Mouse (Mus musculus) heart, embryonic 16.5 days (tissue): ENCODE results near the gene Sh3d21. TPM values are rescaled to one million over a fixed set of nuclear protein-coding genes. Genes with fewer than 3 reads are reported as not detected.

Experiments used
- ATAC-seq: fragments of 200-750 bp; cut with Nextera tagmentation; replicated peaks from 2 replicates; pipeline ENCODE4 v1.8.0; 2017; ENCODE audit warnings: moderate number of reproducible peaks; ENCODE audit not compliant: insufficient read depth, low FRiP score; ENCODE audit errors: extremely low read depth
- H3K27ac ChIP-seq: fragments of 300-500 bp; sonication (generic); 2 replicates; pipeline ENCODE4 v1.5.1; 2014; ENCODE audit warnings: mild to moderate bottlenecking, low read length, control low read depth, moderate library complexity
- H3K27me3 ChIP-seq: fragments of 300-500 bp; sonication (generic); 2 replicates; pipeline ENCODE4 v1.6.1; 2014; ENCODE audit warnings: low read length, mixed read lengths; ENCODE audit not compliant: control insufficient read depth, insufficient read depth
- H3K36me3 ChIP-seq: fragments of 300-500 bp; sonication (generic); 2 replicates; pipeline ENCODE4 v1.6.1; 2014; ENCODE audit not compliant: control insufficient read depth, insufficient read depth
- H3K4me1 ChIP-seq: fragments of 300-500 bp; sonication (generic); 2 replicates; pipeline ENCODE4 v1.6.1; 2014; ENCODE audit warnings: low read length, mixed read lengths; ENCODE audit not compliant: control insufficient read depth, insufficient read depth
- H3K4me2 ChIP-seq: fragments of 300-500 bp; sonication (generic); 2 replicates; pipeline ENCODE4 v1.6.1; 2014; ENCODE audit warnings: low read depth, mild to moderate bottlenecking, control low read depth, low read length
- H3K4me3 ChIP-seq: fragments of 300-500 bp; sonication (generic); 2 replicates; pipeline ENCODE4 v1.5.1; 2014; ENCODE audit warnings: mild to moderate bottlenecking, control low read depth, low read length
- H3K9ac ChIP-seq: fragments of 300-500 bp; sonication (generic); 2 replicates; pipeline ENCODE4 v1.6.1; 2014; ENCODE audit warnings: low read length, control low read depth
- H3K9me3 ChIP-seq: fragments of 300-500 bp; sonication (generic); replicated peaks from 2 replicates; pipeline ENCODE4 v1.6.1; 2016; ENCODE audit warnings: low read length; ENCODE audit not compliant: control insufficient read depth
- WGBS: fragments of 180-500 bp; shearing (Covaris S2); extraction: QIAGEN DNeasy Blood & Tissue Kit; methylation state at CpG from one replicate; pipeline ENCODE4 v1.1.7; 2014; 5-methylcytosine and 5-hydroxymethylcytosine counted together
- polyA plus RNA-seq: library from polyadenylated mRNA; unstranded; fragments of >200 nt; fragmentation: Nextera tagmentation; extraction: Ambion mirVana; gene quantifications from 2 replicates; pipeline ENCODE4 v1.2.1, GENCODE M21; 2015

Gene Sh3d21
- polyA plus RNA-seq, 1 experiment from 2014 or later: 2.7 TPM

DNA sequence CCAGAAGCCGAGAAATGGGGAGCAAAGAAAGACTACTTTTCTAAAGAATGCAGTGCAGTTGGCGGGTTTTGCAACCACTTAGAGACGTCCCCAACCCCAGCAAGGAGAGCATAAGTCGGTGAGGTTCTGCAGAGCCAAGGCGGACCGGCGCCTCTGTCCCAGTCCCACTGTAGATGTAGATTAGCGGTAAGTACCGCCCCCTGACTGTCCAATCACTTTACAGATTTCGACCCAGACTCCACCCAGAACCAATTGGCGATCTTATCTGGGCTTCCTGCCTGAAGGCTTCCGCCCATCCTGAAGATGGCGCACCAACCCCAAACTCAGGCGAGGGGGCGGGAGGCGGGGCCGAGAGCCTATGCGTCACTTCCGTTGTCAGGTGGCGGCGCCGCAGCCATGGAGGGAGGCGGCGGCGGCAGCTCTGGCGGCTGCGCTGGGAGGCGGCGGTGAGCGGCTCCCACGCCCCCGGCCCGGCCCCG, 59.7 kb downstream of the Sh3d21 start, which contains the start of gene Stk40:
Gene Stk40, plus strand, starts transcription at position 368 of the 479 bp plus-strand sequence.
- ATAC-seq: peak; percentile 95
- Histone ChIP-seq H3K9ac (peak within 1 kb of the TSS; percentile 93), H3K4me1 (peaks cover 55% of the 10 kb centered on the region), H3K4me3 (peak within 1 kb of the TSS; percentile 91), H3K36me3 (no peaks in the 10 kb centered on the region), H3K9me3 (no peaks in the 10 kb centered on the region), H3K27me3 (no peaks in the 10 kb centered on the region), H3K27ac (peak within 1 kb of the TSS; percentile 92), H3K4me2 (peak within 1 kb of the TSS; percentile 97)
- under 1% methylated on average over 33 of the region's 34 CpGs for WGBS

DNA sequence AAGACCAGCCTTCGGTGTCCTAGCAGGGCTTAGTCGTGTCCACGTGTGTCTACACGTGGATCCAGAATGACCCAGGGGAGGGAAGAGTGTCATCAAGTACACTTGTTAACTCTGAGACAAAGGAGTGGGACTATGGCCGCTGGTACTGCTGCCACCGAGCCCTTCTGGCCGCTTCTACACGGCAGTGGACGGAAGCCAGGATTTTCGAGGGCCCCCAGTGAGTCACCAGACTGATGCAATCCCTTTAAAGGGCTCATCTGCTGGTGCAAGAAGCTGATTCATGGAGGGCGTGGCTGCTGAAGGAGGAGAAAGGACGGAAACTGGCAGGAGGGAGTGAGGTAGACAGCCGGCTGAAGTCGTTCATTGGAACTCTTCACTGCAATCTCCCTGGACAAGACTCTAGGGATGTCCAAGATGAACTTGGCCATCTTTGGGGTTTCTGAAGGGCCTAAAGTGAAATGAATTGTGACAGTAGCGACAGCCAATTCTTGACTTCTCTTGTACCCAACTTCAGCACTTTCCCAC, 60.2 kb downstream of the Sh3d21 start:
- peak overlapping the region; percentile 92 for H3K27ac ChIP-seq
- peak overlapping the region; percentile 58 for H3K9ac ChIP-seq
- no peaks in the 10 kb centered on the region for H3K27me3 ChIP-seq
- H3K4me3 ChIP-seq: peak overlapping the region; percentile 91
- peaks cover 52% of the 10 kb centered on the region for H3K4me1 ChIP-seq
- H3K36me3 ChIP-seq: no peaks in the 10 kb centered on the region
- WGBS: under 1% methylated on average over 15 of the region's 15 CpGs
- ATAC-seq: peak; percentile 71
- peak overlapping the region; percentile 79 for H3K4me2 ChIP-seq
- H3K9me3 ChIP-seq: no peaks in the 10 kb centered on the region

DNA sequence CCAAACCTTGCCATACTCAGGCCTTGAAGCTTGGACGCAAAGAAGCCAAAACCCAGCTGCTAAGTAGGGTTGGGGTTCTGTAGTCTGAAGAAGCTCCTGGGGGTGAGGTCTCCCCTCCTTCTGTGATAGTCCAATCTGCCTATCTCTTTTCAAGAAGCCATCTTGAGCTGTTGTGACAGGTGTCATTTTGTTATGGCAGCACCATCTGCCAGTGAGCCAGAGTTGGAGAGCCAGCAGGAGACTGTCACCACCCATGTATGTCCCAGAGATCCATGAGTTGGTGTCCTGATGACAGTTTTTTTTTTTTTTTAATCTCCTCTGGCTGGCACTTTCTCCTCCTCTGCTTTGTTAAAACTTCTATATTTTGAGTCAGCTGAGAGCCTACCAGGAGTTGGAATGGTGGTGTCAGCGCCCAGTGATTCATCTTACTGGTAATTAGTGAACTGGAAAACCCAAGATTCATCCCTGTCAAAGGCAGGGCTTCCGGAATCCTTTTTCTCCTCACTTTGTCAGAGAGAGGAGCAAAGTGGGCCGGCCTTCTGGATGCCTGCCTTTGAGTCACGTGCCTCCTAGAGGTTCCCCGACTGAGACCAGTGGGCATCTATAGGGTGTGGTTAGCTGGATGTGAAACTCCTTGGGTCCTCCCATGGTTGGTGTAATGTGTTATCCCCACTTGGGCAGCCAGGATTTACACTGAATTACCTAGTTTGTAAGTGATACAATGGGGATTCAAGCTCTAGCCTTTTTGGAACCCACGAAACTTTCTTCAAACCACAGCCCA, 61.0 kb downstream of the Sh3d21 start:
- H3K36me3 ChIP-seq: no peaks in the 10 kb centered on the region
- no peak overlapping the region for H3K4me3 ChIP-seq
- H3K27ac ChIP-seq: peak overlapping the region; percentile 92
- ATAC-seq: no peak
- peak overlapping the region; percentile 79 for H3K4me2 ChIP-seq
- H3K27me3 ChIP-seq: no peaks in the 10 kb centered on the region
- no peaks in the 10 kb centered on the region for H3K9me3 ChIP-seq
- WGBS: 51% methylated on average over 7 of the region's 7 CpGs
- peaks cover 48% of the 10 kb centered on the region for H3K4me1 ChIP-seq
- peak overlapping the region; percentile 58; the same call in 1 of the 2 replicates for H3K9ac ChIP-seq

DNA sequence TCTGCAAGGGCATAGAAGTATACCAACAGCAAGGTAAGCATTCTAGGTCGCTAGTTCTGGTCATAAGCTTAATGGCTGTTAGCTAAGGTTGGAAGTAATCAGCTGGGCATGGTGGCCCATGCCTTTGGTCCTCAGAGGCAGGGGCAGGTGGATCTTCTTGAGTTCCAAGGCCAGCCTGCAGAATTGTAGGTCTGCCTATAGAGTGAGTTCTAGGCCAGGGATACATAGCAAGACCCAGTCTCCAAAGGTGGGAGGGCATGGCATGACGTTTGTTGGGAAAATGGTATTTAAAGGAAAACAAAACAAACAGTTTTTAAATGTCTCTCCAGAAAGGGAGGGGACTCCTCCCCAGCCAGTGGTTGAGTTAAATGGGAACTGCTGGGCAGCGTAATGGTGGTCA, 62.5 kb downstream of the Sh3d21 start:
- H3K4me2 ChIP-seq: no peak overlapping the region
- H3K9ac ChIP-seq: no peak overlapping the region
- no peaks in the 10 kb centered on the region for H3K36me3 ChIP-seq
- no peaks in the 10 kb centered on the region for H3K27me3 ChIP-seq
- 86% methylated on average over 3 of the region's 3 CpGs for WGBS
- peaks cover 51% of the 10 kb centered on the region for H3K4me1 ChIP-seq
- H3K4me3 ChIP-seq: no peak overlapping the region
- peak overlapping the region; percentile 83; the same call in 1 of the 2 replicates for H3K27ac ChIP-seq
- H3K9me3 ChIP-seq: no peaks in the 10 kb centered on the region
- ATAC-seq: no peak

Other genes with a start within 250 kb of the Sh3d21 start
- gene Csf3r, start 138.9 kb downstream of the Sh3d21 start, polyA plus RNA-seq: 0.72 TPM in 2 replicates
- 128 and 133 TPM in 2 replicates for gene Mrps15, start 116.6 kb downstream of the Sh3d21 start, polyA plus RNA-seq
- 7.4 and 8.3 TPM in 2 replicates for gene Oscp1, start 104.9 kb downstream of the Sh3d21 start, polyA plus RNA-seq
- gene Lsm10, start 66.9 kb downstream of the Sh3d21 start, polyA plus RNA-seq: 41.7 and 47.2 TPM in 2 replicates
- gene Stk40, start 59.5 kb downstream of the Sh3d21 start, polyA plus RNA-seq: 24.5 and 26.6 TPM in 2 replicates
- 29.5 TPM in 2 replicates for gene Eva1b, start 15.7 kb downstream of the Sh3d21 start, polyA plus RNA-seq
- gene Thrap3, start 39.3 kb upstream of the Sh3d21 start, polyA plus RNA-seq: 137 and 143 TPM in 2 replicates
- 34.7 and 36.1 TPM in 2 replicates for gene Map7d1, start 92.9 kb upstream of the Sh3d21 start, polyA plus RNA-seq
- 78.1 and 81.3 TPM in 2 replicates for gene Trappc3, start 98.8 kb upstream of the Sh3d21 start, polyA plus RNA-seq
- 4.5 and 5.0 TPM in 2 replicates for gene Col8a2, start 123.3 kb upstream of the Sh3d21 start, polyA plus RNA-seq
- gene Adprhl2, start 158.2 kb upstream of the Sh3d21 start, polyA plus RNA-seq: 38.6 and 41.1 TPM in 2 replicates
- 2.3 and 2.7 TPM in 2 replicates for gene Tekt2, start 162.2 kb upstream of the Sh3d21 start, polyA plus RNA-seq